Mouse (Mus musculus): ENCODE results near the gene Isl1. TPM values are rescaled to one million over a fixed set of nuclear protein-coding genes. Genes with fewer than 3 reads are reported as not detected.

Gene Isl1
- polyA plus RNA-seq, 1 experiment from 2014 or later = 14.5 TPM

- WGBS = under 1% methylated on average over 25 of the region's 25 CpGs
- no peaks in the 10 kb centered on the region for H3K36me3 ChIP-seq
- H3K4me2 ChIP-seq = no peak overlapping the region
- no peak overlapping the region for H3K9ac ChIP-seq
- ATAC-seq (ENCODE audit: low FRiP score, low read depth) = no peak
- H3K27me3 ChIP-seq = peaks cover 89% of the 10 kb centered on the region
- no peak overlapping the region for H3K27ac ChIP-seq (replicated peaks)
- H3K9me3 ChIP-seq = no peaks in the 10 kb centered on the region
- no peak overlapping the region for H3K4me3 ChIP-seq
- H3K4me1 ChIP-seq (replicated peaks) = peaks cover 10% of the 10 kb centered on the region
Observed at GRCm38 (mm10) chr13:116304713-116305470, 4.6 kb downstream of the Isl1 start.

GRCm38 (mm10) chr13:116303766-116304165 lies 5.7 kb downstream of the Isl1 start:
- WGBS = under 1% methylated on average over 6 of the region's 6 CpGs
- no peaks in the 10 kb centered on the region for H3K9me3 ChIP-seq
- no peak overlapping the region for H3K9ac ChIP-seq
- no peaks in the 10 kb centered on the region for H3K36me3 ChIP-seq
- no peak overlapping the region for H3K4me3 ChIP-seq
- peaks cover 92% of the 10 kb centered on the region for H3K27me3 ChIP-seq
- no peak for ATAC-seq (ENCODE audit: low FRiP score, low read depth)
- no peak overlapping the region for H3K27ac ChIP-seq (replicated peaks)
- H3K4me2 ChIP-seq = no peak overlapping the region
- peaks cover 4% of the 10 kb centered on the region; the same call in 1 of the 2 replicates for H3K4me1 ChIP-seq (replicated peaks)

DNA sequence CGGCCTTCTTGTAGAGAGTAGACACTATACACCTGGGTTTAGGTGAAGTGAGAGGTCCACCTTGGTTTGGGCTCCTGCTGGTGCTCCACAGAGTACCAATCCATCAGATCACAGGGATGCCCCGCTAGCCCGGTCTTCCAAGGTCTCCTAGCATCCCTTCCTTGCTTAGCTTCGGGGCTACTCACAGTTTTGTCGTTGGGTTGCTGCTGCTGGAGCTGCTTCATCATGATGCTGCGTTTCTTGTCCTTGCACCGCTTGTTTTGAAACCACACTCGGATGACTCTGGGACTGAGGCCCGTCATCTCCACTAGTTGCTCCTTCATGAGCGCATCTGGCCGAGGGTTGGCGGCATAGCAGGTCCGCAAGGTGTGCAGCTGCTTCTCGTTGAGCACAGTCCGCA lies 6.6 kb downstream of the Isl1 start:
- 4% methylated on average over 15 of the region's 15 CpGs for WGBS
- peaks cover 4% of the 10 kb centered on the region; the same call in 1 of the 2 replicates for H3K4me1 ChIP-seq (replicated peaks)
- H3K9ac ChIP-seq = no peak overlapping the region
- H3K36me3 ChIP-seq = no peaks in the 10 kb centered on the region
- H3K4me2 ChIP-seq = no peak overlapping the region
- 0 out of 2 replicates have a peak, but pooled peaks have one; percentile 8 for ATAC-seq (ENCODE audit: low FRiP score, low read depth)
- no peak overlapping the region for H3K27ac ChIP-seq (replicated peaks)
- H3K4me3 ChIP-seq = no peak overlapping the region
- H3K9me3 ChIP-seq = no peaks in the 10 kb centered on the region
- H3K27me3 ChIP-seq = peaks cover 90% of the 10 kb centered on the region

GRCm38 (mm10) chr13:116301706-116302105 lies 7.8 kb downstream of the Isl1 start:
- no peak overlapping the region for H3K4me3 ChIP-seq
- no peaks in the 10 kb centered on the region for H3K9me3 ChIP-seq
- H3K4me2 ChIP-seq = no peak overlapping the region
- ATAC-seq (ENCODE audit: low FRiP score, low read depth) = no peak
- H3K27ac ChIP-seq (replicated peaks) = no peak overlapping the region
- no peaks in the 10 kb centered on the region for H3K36me3 ChIP-seq
- peaks cover 4% of the 10 kb centered on the region; the same call in 1 of the 2 replicates for H3K4me1 ChIP-seq (replicated peaks)
- 0% methylated on average over 3 of the region's 3 CpGs for WGBS
- no peak overlapping the region for H3K9ac ChIP-seq
- peaks cover 93% of the 10 kb centered on the region for H3K27me3 ChIP-seq

GRCm38 (mm10) chr13:116299241-116299640 lies 10.2 kb downstream of the Isl1 start:
- no peak for ATAC-seq (ENCODE audit: low FRiP score, low read depth)
- 3% methylated on average over 7 of the region's 7 CpGs for WGBS
- Histone ChIP-seq H3K36me3 (no peaks in the 10 kb centered on the region), H3K9ac (no peak overlapping the region), H3K4me1 (replicated peaks) (peaks cover 4% of the 10 kb centered on the region; the same call in 1 of the 2 replicates), H3K27ac (replicated peaks) (no peak overlapping the region), H3K9me3 (no peaks in the 10 kb centered on the region), H3K27me3 (peaks cover 92% of the 10 kb centered on the region), H3K4me2 (no peak overlapping the region), H3K4me3 (no peak overlapping the region)

GRCm38 (mm10) chr13:116298641-116299170 lies 10.8 kb downstream of the Isl1 start:
- WGBS = 2% methylated on average over 13 of the region's 13 CpGs
- Histone ChIP-seq H3K27ac (replicated peaks) (no peak overlapping the region), H3K4me2 (no peak overlapping the region), H3K36me3 (no peaks in the 10 kb centered on the region), H3K27me3 (peaks cover 92% of the 10 kb centered on the region), H3K4me1 (replicated peaks) (peaks cover 7% of the 10 kb centered on the region), H3K9me3 (no peaks in the 10 kb centered on the region), H3K4me3 (no peak overlapping the region), H3K9ac (no peak overlapping the region)
- no peak for ATAC-seq (ENCODE audit: low FRiP score, low read depth)

DNA sequence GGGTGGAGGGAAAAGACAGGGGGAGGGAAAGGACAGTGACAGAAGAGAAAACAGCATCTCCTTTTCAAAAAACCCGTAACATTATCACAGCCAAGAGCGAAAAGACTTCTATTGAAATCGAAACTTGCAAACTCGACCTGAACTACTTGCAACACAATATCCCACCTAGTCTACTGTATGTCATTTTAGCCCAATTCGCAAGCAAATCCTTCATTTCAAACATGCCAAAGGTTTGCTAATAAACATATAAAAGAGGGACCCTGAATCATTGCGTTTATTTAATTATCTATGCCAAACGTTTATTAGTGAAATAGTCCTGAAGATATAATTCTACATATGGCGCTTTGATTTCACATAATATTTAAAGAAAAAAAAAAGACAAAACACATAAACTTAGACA lies 11.5 kb downstream of the Isl1 start:
- Histone ChIP-seq H3K9me3 (no peaks in the 10 kb centered on the region), H3K9ac (no peak overlapping the region), H3K4me3 (no peak overlapping the region), H3K36me3 (no peaks in the 10 kb centered on the region), H3K27me3 (peaks cover 92% of the 10 kb centered on the region), H3K4me1 (replicated peaks) (peaks cover 6% of the 10 kb centered on the region), H3K27ac (replicated peaks) (no peak overlapping the region), H3K4me2 (no peak overlapping the region)
- no peak for ATAC-seq (ENCODE audit: low FRiP score, low read depth)
- 4% methylated on average over 8 of the region's 8 CpGs for WGBS

DNA sequence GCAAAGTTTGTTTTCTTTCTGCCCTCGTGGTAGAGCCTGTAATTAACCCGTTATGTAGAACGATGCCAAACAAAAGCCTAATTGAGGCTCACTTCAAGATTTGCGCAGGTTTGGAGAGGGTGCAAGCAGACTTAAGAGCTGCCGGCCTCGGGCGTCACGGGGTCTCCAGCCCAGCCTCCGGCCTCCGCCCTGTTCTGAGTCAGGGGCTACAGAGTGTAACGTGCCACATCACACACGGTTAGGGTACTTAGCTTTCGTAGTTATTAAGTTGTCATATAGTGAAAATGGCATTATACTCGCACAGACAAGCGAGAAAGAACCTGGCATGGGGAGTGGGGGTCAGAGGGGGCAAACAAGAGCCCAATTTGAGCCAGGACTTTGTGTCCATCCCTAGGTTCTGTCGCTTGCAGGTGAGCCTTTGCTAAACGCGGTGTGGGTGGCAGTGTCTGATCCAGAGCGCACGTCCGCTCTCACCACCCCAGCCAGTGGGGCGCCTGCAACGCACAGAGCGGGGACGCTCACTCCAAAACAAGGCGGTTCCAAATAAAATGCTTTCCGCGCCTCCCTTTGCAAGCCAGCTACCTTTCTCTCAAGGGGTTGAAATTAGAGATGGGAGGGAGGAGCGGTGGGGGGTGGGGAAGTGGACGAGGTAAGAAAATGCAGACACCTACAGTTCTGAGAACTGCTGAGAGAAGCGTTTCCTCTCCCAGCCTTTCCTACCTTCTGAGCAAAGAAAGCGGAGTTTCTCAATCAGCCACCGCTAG lies 12.3 kb downstream of the Isl1 start:
- ATAC-seq (ENCODE audit: low FRiP score, low read depth) = no peak
- 1% methylated on average over 33 of the region's 33 CpGs for WGBS
- Histone ChIP-seq H3K27ac (replicated peaks) (no peak overlapping the region), H3K4me2 (no peak overlapping the region), H3K4me3 (no peak overlapping the region), H3K36me3 (no peaks in the 10 kb centered on the region), H3K27me3 (peaks cover 91% of the 10 kb centered on the region), H3K9me3 (no peaks in the 10 kb centered on the region), H3K9ac (no peak overlapping the region), H3K4me1 (replicated peaks) (peaks cover 5% of the 10 kb centered on the region; the same call in 1 of the 2 replicates)

- H3K27me3 ChIP-seq = peaks cover 81% of the 10 kb centered on the region
- H3K9me3 ChIP-seq = no peaks in the 10 kb centered on the region
- H3K27ac ChIP-seq (replicated peaks) = no peak overlapping the region
- H3K4me3 ChIP-seq = no peak overlapping the region
- H3K4me2 ChIP-seq = no peak overlapping the region
- no peak for ATAC-seq (ENCODE audit: low FRiP score, low read depth)
- H3K4me1 ChIP-seq (replicated peaks) = peaks cover 5% of the 10 kb centered on the region; the same call in 1 of the 2 replicates
- no peak overlapping the region for H3K9ac ChIP-seq
- no peaks in the 10 kb centered on the region for H3K36me3 ChIP-seq
- 3% methylated on average over 4 of the region's 4 CpGs for WGBS
Observed at GRCm38 (mm10) chr13:116295401-116295800, 14.1 kb downstream of the Isl1 start.

- Histone ChIP-seq H3K36me3 (no peaks in the 10 kb centered on the region), H3K9me3 (no peaks in the 10 kb centered on the region), H3K27me3 (peaks cover 77% of the 10 kb centered on the region), H3K4me2 (no peak overlapping the region), H3K4me3 (no peak overlapping the region), H3K27ac (replicated peaks) (no peak overlapping the region), H3K9ac (no peak overlapping the region), H3K4me1 (replicated peaks) (peaks cover 5% of the 10 kb centered on the region; the same call in 1 of the 2 replicates)
- WGBS = 2% methylated on average over 6 of the region's 6 CpGs
- no peak for ATAC-seq (ENCODE audit: low FRiP score, low read depth)
Observed at GRCm38 (mm10) chr13:116294734-116295133, 14.8 kb downstream of the Isl1 start.

GRCm38 (mm10) chr13:116294151-116294461 lies 15.4 kb downstream of the Isl1 start:
- no peak overlapping the region for H3K4me2 ChIP-seq
- peaks cover 5% of the 10 kb centered on the region; the same call in 1 of the 2 replicates for H3K4me1 ChIP-seq (replicated peaks)
- under 1% methylated on average over 11 of the region's 11 CpGs for WGBS
- no peaks in the 10 kb centered on the region for H3K36me3 ChIP-seq
- ATAC-seq (ENCODE audit: low FRiP score, low read depth) = 0 out of 2 replicates have a peak, but pooled peaks have one; percentile 27
- no peak overlapping the region for H3K9ac ChIP-seq
- H3K9me3 ChIP-seq = no peaks in the 10 kb centered on the region
- H3K27me3 ChIP-seq = peaks cover 71% of the 10 kb centered on the region
- H3K27ac ChIP-seq (replicated peaks) = no peak overlapping the region
- H3K4me3 ChIP-seq = no peak overlapping the region
